Mouse (Mus musculus) myocyte (in vitro differentiated cells): ENCODE measurements around the gene Srrt.

Source experiments
- CEBPB ChIP-seq: IDR thresholded peaks from 2 replicates; pipeline ENCODE4 v1.6.1; 2011; ENCODE audit warnings: mild to moderate bottlenecking, moderate library complexity; ENCODE audit not compliant: poor library complexity, insufficient read depth, severe bottlenecking
- MAX ChIP-seq: IDR thresholded peaks from one replicate; pipeline ENCODE4 v1.6.1; 2011; ENCODE audit warnings: low read depth, mild to moderate bottlenecking, control low read depth
- POLR2A ChIP-seq: IDR thresholded peaks from one replicate; pipeline ENCODE4 v1.6.1; 2011; ENCODE audit warnings: low read depth, mild to moderate bottlenecking, control low read depth, moderate library complexity; ENCODE audit not compliant: insufficient read length
- POLR2AphosphoS2 ChIP-seq: IDR thresholded peaks from one replicate; pipeline ENCODE4 v1.6.1; 2011; ENCODE audit warnings: low read depth, control low read depth; ENCODE audit not compliant: insufficient read length

GRCm38 (mm10) chr5:137295712-137296111, 11.8 kb downstream of the Srrt start:
- TF ChIP-seq POLR2A, result no peak
- TF ChIP-seq MAX, result no peak
- no peak for TF ChIP-seq CEBPB
- no peak for TF ChIP-seq POLR2AphosphoS2
